Mouse (Mus musculus) liver, embryonic 15.5 days (tissue): ENCODE results near the gene Map4k5. TPM values are rescaled to one million over a fixed set of nuclear protein-coding genes. Genes with fewer than 3 reads are reported as not detected.

ENCODE experiments used
- ATAC-seq: fragments of 200-750 bp; cut with Nextera tagmentation; 2 replicates; pipeline ENCODE4 v1.8.0; 2017; ENCODE audit warnings: moderate number of reproducible peaks, mild to moderate bottlenecking, moderate library complexity; ENCODE audit not compliant: insufficient read depth
- H3K27ac ChIP-seq: fragments of 300-500 bp; sonication (generic); replicated peaks from 2 replicates; pipeline ENCODE4 v1.5.1; 2015; ENCODE audit warnings: mild to moderate bottlenecking, inconsistent platforms
- H3K27me3 ChIP-seq: fragments of 300-500 bp; sonication (generic); 2 replicates; pipeline ENCODE4 v1.6.1; 2015; ENCODE audit warnings: mild to moderate bottlenecking, inconsistent platforms
- H3K36me3 ChIP-seq: fragments of 300-500 bp; sonication (generic); replicated peaks from 2 replicates; pipeline ENCODE4 v1.6.1; 2015; ENCODE audit warnings: moderate library complexity, mild to moderate bottlenecking, inconsistent platforms
- H3K4me1 ChIP-seq: fragments of 300-500 bp; sonication (generic); replicated peaks from 2 replicates; pipeline ENCODE4 v1.6.1; 2015; ENCODE audit warnings: inconsistent platforms
- H3K4me2 ChIP-seq: fragments of 300-500 bp; sonication (generic); 2 replicates; pipeline ENCODE4 v1.6.1; 2015; ENCODE audit warnings: moderate library complexity, mild to moderate bottlenecking, inconsistent platforms
- H3K4me3 ChIP-seq: fragments of 300-500 bp; sonication (generic); replicated peaks from 2 replicates; pipeline ENCODE4 v1.5.1; 2015; ENCODE audit warnings: mild to moderate bottlenecking, inconsistent platforms
- H3K9ac ChIP-seq: fragments of 300-500 bp; sonication (generic); 2 replicates; pipeline ENCODE4 v1.6.1; 2015; ENCODE audit warnings: moderate library complexity, mild to moderate bottlenecking, inconsistent platforms
- H3K9me3 ChIP-seq: fragments of 300-500 bp; sonication (generic); replicated peaks from 2 replicates; pipeline ENCODE4 v1.6.1; 2016; ENCODE audit warnings: inconsistent platforms
- WGBS: fragments of 180-500 bp; shearing (Covaris S2); methylation state at CpG from one replicate; pipeline ENCODE4 v1.1.7; 2015; ENCODE audit warnings: mixed read lengths; ENCODE audit not compliant: insufficient replicate concordance; 5-methylcytosine and 5-hydroxymethylcytosine counted together
- polyA plus RNA-seq: library from polyadenylated mRNA; unstranded; fragments of >200 nt; fragmentation: Nextera tagmentation; extraction: Ambion mirVana; gene quantifications from 2 replicates; pipeline ENCODE4 v1.2.1, GENCODE M21; 2015

Gene Map4k5
- polyA plus RNA-seq, 1 experiment from 2014 or later: 25.9 TPM

DNA sequence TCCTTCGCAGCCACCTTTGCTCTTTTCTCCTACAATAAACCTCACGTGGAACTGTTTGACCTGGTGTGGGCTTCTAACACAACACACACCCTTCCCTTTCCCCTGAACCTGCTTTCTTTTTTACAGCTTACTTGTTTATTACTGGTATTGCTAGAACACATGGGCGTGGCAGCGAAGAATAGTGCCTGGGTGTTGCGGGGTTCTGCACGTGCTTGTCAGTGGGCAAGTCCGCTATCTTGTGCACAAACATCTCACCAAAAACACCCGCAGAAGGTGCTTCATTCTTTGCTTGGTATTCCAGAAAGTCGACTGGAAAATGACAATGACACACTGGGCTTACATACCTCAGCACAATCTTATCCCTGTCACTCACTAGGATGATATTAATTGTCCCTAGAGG lies 107.5 kb downstream of the Map4k5 start:
- peaks cover 35% of the 10 kb centered on the region for H3K27me3 ChIP-seq
- no peak overlapping the region for H3K9ac ChIP-seq
- H3K4me2 ChIP-seq: peak overlapping the region; percentile 6; the same call in 1 of the 2 replicates
- no peaks in the 10 kb centered on the region for H3K36me3 ChIP-seq
- H3K27ac ChIP-seq: peak overlapping the region; percentile 66
- ATAC-seq: no peak
- H3K9me3 ChIP-seq: no peaks in the 10 kb centered on the region
- 62% methylated on average over 9 of the region's 9 CpGs for WGBS
- H3K4me3 ChIP-seq: no peak overlapping the region
- H3K4me1 ChIP-seq: peaks cover 86% of the 10 kb centered on the region

DNA sequence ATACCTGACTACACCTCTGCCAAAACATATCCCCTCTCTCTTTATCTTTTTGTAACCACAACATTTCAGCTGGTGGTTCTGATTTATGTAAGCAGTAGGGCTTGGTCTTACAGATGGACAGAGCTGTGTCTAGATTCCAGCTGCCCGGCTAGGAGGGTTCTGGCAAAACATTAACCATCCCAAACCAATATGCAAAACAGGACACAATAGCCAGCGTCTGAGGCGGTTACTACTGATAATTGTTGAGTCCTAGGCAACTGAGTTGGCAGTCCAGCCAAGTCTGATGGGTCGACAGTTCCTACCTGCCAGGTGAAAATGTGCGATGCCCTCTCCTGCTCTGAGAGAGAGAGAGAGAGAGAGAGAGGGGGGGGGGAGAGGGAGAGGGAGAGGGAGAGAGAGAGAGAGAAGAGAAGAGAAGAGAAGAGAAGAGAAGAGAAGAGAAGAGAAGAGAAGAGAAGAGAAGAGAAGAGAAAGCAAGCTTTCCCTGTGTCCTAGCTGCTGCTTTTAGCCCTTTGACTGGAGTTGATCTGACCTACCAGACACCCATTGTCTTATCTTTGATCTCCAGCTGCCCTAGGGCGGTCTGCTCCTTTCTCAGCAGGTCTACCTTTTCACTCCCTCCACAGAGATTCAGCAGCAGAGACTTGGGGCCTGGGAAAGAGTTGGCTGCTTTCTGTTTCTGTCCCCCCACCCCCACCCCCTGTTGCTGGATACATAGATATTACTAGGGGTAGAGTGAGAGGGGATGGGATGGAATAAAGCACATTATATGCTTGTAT lies 109.6 kb downstream of the Map4k5 start:
- no peaks in the 10 kb centered on the region for H3K9me3 ChIP-seq
- 35% methylated on average over 6 of the region's 6 CpGs for WGBS
- H3K4me3 ChIP-seq: peak overlapping the region; percentile 42
- H3K27ac ChIP-seq: peak overlapping the region; percentile 94
- H3K4me1 ChIP-seq: peaks cover 78% of the 10 kb centered on the region
- H3K36me3 ChIP-seq: no peaks in the 10 kb centered on the region
- H3K27me3 ChIP-seq: peaks cover 15% of the 10 kb centered on the region
- peak; percentile 98 for ATAC-seq
- H3K9ac ChIP-seq: peak overlapping the region; percentile 44
- H3K4me2 ChIP-seq: peak overlapping the region; percentile 70

DNA sequence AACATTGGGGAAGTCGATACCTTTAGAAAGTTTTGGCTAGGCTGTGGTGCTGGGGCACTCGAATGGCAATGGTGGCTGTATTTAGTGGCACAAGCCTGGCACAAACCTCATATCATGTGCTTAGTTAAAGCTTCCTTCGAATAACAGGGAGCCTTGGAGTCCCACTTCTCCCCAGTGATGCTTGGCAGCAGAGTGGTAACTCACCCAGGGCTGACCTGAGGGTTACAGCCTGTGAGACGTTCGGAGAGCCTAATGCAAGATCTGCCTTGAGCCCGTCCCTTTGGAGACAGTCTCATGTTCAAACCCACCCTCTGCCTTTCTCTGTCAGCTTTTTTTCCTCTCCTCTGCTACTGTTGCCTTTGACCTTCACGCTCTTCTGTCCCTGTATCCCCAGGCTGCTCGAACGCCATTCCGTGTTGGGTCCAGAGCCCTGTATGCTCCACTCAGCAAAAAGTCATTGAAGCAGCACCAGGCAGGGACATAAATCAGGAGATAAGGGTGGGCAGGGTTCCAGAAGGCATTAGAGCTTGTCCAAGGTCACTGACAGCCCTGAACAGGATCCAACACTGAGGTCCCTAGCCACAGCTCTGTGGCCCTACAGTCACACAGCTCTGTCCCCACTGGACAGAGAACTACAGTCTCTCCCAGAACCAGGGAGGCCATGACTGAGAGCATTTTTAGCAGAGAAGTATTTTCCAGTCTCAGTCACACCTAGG lies 110.9 kb downstream of the Map4k5 start:
- peak overlapping the region; percentile 70 for H3K4me2 ChIP-seq
- H3K4me3 ChIP-seq: peak overlapping the region; percentile 21
- H3K27me3 ChIP-seq: 0 out of 2 replicates have a peak, but pooled peaks cover 7% of the 10 kb centered on the region
- peak overlapping the region; percentile 40 for H3K9ac ChIP-seq
- 83% methylated on average over 10 of the region's 10 CpGs for WGBS
- H3K4me1 ChIP-seq: peaks cover 74% of the 10 kb centered on the region
- H3K27ac ChIP-seq: peak overlapping the region; percentile 94
- no peak for ATAC-seq
- no peaks in the 10 kb centered on the region for H3K36me3 ChIP-seq
- no peaks in the 10 kb centered on the region for H3K9me3 ChIP-seq

DNA sequence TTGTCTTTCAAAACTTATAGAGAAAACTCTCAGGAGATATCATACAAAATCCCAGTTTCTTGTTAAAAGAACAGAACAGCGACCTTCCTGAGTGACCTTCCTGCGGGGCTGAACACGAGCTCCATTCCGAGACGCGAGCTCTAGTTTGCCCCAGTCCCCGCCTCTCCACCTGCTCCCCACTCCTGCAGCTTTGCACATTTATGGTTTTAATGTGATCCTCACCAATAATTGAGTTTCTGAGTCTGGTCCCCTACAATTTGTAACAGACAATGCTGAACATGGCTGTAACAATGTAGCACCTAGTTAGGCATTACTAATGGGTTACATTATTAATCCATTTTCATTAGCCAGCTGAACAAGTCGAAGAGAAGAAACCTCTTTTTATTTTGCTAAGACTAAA lies 111.5 kb downstream of the Map4k5 start:
- ATAC-seq: no peak
- peak overlapping the region; percentile 40; the same call in 1 of the 2 replicates for H3K9ac ChIP-seq
- peaks cover 74% of the 10 kb centered on the region for H3K4me1 ChIP-seq

DNA sequence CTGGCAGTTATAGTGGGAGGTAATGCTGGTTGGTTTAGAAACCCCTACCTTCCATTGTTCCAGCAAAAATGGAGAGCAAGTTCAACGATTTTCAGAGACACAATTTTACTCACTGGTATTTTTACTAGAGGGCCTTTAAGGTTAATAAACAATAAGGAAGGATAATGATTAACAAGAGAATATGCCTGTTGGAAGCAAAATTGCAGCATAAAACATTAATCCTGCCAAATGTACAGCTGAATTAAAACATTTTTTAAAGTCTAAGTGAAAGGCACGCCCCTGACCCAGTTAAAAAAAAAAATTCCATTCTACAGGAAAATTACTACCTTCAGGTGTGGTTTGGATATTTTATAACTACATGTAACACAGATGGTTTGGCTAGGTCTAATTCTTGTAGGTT lies 115.0 kb downstream of the Map4k5 start:
- Histone ChIP-seq H3K9ac (no peak overlapping the region), H3K4me1 (peaks cover 49% of the 10 kb centered on the region), H3K36me3 (no peaks in the 10 kb centered on the region), H3K9me3 (no peaks in the 10 kb centered on the region), H3K27me3 (no peaks in the 10 kb centered on the region), H3K4me3 (no peak overlapping the region), H3K27ac (no peak overlapping the region), H3K4me2 (no peak overlapping the region)
- WGBS: 61% methylated on average over 2 of the region's 2 CpGs
- no peak for ATAC-seq

More for the DNA sequence above, 111.5 kb downstream of the Map4k5 start:
- Histone ChIP-seq H3K9me3 (no peaks in the 10 kb centered on the region), H3K4me3 (no peak overlapping the region), H3K27me3 (0 out of 2 replicates have a peak, but pooled peaks cover 2% of the 10 kb centered on the region), H3K36me3 (no peaks in the 10 kb centered on the region), H3K27ac (peak overlapping the region; percentile 94), H3K4me2 (peak overlapping the region; percentile 70; the same call in 1 of the 2 replicates)
- WGBS: 85% methylated on average over 8 of the region's 8 CpGs

DNA sequence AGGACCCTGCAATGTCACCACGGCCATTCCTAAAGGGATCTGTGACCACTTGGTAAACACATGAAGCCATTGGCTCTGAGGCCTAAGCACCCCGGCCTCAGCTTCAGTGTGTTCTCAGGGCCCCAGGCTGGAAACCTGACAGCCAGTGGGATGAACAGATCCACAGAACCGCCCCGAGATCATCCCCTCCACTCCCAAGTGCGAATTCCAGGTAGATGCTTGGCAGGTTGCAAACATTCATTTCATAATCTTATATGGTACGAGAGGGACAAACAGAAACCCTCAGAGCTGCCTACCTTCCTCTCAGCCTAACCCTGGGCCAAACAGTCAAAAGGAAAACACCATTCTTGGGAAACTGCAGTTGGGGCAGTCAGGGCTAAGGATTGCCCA lies 115.7 kb downstream of the Map4k5 start:
- no peak overlapping the region for H3K4me3 ChIP-seq
- no peaks in the 10 kb centered on the region for H3K27me3 ChIP-seq
- H3K4me2 ChIP-seq: no peak overlapping the region
- no peaks in the 10 kb centered on the region for H3K9me3 ChIP-seq
- H3K27ac ChIP-seq: 0 out of 2 replicates have a peak overlapping the region, but pooled peaks have one; percentile 51
- no peak for ATAC-seq
- peaks cover 43% of the 10 kb centered on the region for H3K4me1 ChIP-seq
- 76% methylated on average over 6 of the region's 6 CpGs for WGBS
- no peaks in the 10 kb centered on the region for H3K36me3 ChIP-seq
- H3K9ac ChIP-seq: no peak overlapping the region

DNA sequence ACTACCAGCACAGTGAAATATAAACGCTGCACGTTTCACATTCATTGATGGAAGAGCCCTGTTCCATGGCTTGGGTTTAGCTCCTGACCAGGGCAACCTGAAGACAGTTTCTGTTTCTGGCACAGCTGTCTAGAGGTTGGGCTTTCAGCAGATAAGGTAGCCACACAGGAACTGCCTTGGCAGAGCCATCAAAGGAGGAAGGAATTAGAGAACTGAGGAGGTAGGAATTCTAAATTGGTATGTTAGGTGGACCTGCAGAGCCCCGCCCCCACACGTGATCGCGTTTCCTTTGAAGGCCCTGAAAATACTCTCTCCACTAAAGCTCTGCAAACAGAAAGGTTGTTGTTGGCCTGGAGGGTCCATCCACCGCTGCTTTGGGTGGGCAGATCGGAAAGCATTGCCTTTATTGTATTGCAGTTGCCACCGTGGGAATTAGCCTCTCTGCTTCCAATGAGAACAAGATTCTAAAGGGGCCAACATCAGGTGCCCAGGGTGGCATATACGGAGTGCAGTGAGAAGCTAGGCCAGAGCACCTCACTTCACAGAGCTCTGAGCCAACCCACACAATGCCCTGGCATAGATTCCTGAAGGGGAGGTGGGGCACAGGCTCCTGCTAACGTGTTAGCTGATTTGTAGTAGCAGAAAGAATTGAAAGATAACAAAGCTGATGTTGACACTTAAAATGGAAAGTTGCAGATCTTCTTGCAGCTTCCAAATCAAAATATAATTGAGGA lies 116.2 kb downstream of the Map4k5 start:
- Histone ChIP-seq H3K4me3 (no peak overlapping the region), H3K4me1 (peaks cover 39% of the 10 kb centered on the region), H3K9me3 (no peaks in the 10 kb centered on the region), H3K9ac (peak overlapping the region; percentile 16; the same call in 1 of the 2 replicates), H3K36me3 (no peaks in the 10 kb centered on the region), H3K27ac (peak overlapping the region; percentile 51; the same call in 1 of the 2 replicates), H3K4me2 (no peak overlapping the region; the same call in 1 of the 2 replicates), H3K27me3 (no peaks in the 10 kb centered on the region)
- WGBS: 45% methylated on average over 11 of the region's 11 CpGs
- no peak for ATAC-seq

DNA sequence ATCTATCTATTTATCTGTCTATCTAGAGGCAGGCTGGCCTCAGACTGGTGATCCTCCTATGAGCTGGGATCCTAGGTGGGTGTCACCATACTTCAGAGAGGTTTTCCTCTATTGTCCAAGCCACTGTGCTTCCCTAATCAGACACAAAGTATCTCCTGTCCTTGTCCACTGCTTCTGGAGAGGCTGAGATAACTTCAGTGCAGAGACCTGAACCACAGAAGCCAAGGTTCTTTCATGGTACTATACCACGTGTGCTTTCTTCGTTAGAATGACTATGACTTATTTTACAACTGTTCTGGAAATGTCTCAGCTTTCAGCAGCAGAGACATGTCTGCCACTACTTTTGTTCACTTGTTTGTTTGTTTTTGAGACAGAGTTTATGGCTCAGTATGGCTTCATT lies 124.2 kb downstream of the Map4k5 start:
- no peak overlapping the region for H3K4me2 ChIP-seq
- no peaks in the 10 kb centered on the region for H3K9me3 ChIP-seq
- peak; percentile 41; the same call in 1 of the 2 replicates for ATAC-seq
- H3K9ac ChIP-seq: no peak overlapping the region
- no peak overlapping the region for H3K4me3 ChIP-seq
- H3K36me3 ChIP-seq: no peaks in the 10 kb centered on the region
- WGBS: 21% methylated on average over 2 of the region's 2 CpGs
- H3K27me3 ChIP-seq: no peaks in the 10 kb centered on the region
- peaks cover 46% of the 10 kb centered on the region for H3K4me1 ChIP-seq
- H3K27ac ChIP-seq: 0 out of 2 replicates have a peak overlapping the region, but pooled peaks have one; percentile 10

DNA sequence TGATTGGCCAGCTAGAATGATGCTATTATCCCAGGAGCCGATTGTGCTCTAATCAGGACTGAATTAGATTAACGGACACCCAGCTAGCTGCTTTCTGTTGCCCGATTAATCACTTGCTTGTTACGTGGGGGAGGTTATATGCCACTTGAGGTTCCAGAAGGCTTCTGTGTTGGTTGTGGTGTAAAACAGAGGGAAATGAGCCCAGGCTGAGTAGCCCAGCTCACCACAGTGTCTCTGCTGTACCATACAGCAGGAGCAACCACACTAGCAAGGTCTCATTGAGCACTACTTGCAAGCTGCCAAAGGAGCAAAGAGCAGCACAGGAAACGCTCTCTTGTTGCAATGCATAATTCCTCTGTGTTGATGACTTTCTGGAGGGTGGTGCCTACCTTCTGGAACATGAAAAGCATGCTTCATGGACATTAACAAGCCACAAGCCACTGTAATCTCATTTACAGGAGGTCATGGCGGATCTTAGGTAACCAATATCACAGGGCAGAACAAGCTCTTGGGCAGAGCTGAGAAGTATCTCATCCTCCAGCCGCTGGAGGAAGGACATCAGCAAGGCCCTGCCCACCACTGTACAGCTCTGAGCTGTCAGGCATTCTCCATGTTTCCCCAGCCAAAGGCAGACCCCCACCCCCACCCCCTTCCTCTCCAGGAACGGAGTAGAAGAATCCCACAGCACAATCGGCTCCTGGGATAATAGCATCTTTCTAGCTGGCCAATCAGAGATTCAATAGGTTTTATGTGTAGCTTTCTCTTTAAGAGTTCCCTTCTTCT lies 125.3 kb downstream of the Map4k5 start:
- Histone ChIP-seq H3K27ac (peak overlapping the region; percentile 62), H3K9ac (no peak overlapping the region), H3K9me3 (no peaks in the 10 kb centered on the region), H3K36me3 (no peaks in the 10 kb centered on the region), H3K4me2 (no peak overlapping the region), H3K4me3 (no peak overlapping the region), H3K4me1 (peaks cover 51% of the 10 kb centered on the region), H3K27me3 (no peaks in the 10 kb centered on the region)
- no peak for ATAC-seq
- WGBS: 51% methylated on average over 9 of the region's 9 CpGs

DNA sequence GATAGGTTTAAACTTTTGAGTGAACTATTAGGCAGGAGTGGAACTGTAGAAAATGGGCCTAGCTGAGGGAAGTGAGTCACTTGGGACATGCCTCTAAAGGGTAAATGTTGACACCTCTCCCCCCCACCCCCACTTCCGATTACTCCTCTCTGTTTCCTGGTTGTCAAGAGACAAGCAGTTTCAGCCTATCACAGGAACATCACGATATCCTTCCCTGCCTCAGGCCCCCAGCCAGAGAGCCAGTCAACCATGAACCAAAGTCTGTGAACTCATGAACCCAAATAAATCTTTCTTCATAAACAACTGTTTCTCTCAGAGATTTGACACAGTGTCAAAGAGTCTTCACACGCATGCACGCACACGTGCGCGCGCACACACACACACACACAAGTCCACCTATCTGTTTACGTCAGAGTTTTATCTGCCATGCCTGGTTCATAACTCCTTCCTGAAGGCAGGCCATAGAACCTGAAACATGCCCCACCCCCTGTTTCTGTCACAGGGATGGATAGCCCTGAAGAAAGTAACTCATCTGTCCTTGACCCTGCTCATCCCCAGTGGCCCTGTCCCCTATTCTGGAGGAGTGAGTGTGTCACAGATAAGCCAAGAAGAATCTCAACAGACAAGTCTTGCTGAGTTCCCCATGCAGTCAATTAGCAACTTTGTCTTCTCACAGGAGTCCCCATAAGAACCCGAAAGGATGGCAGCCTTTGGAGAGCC lies 126.7 kb downstream of the Map4k5 start:
- WGBS: 56% methylated on average over 10 of the region's 10 CpGs
- Histone ChIP-seq H3K27ac (no peak overlapping the region; the same call in 1 of the 2 replicates), H3K27me3 (no peaks in the 10 kb centered on the region), H3K4me2 (no peak overlapping the region), H3K4me3 (no peak overlapping the region), H3K36me3 (no peaks in the 10 kb centered on the region), H3K9me3 (no peaks in the 10 kb centered on the region), H3K4me1 (peaks cover 49% of the 10 kb centered on the region), H3K9ac (no peak overlapping the region)
- ATAC-seq: peak; percentile 22; the same call in 1 of the 2 replicates
